Mouse (Mus musculus) urinary bladder, postnatal 36 days (tissue): ENCODE results near the gene Txndc9.

Source experiments
- DNase-seq, 2 experiments: peaks; one replicate each; pipeline ENCODE4 v3.0.0; 2022; ENCODE audit warnings: low spot score in 2 of 2, mixed read lengths in 1 of 2

Txndc9 gene

GRCm38 (mm10) chr1:37997867-37998266 is at the start of gene Txndc9, which contains the start of gene Eif5b:
Gene Txndc9 (minus strand): TSS chr1:37997893.
Gene Eif5b (plus strand): TSS chr1:37998010.
- peak; percentile 89 to 94 for DNase-seq

- DNase-seq, result no peak
These were observed 41.2 kb upstream of the Txndc9 start for GRCm38 (mm10) chr1:38038898-38039297.

- no peak for DNase-seq
These were observed 39.7 kb upstream of the Txndc9 start for GRCm38 (mm10) chr1:38037375-38037774.

- DNase-seq, result no peak
These were observed 37.8 kb upstream of the Txndc9 start for GRCm38 (mm10) chr1:38035521-38035920.

- DNase-seq, result no peak
These were observed 33.7 kb upstream of the Txndc9 start for GRCm38 (mm10) chr1:38031391-38031790.

GRCm38 (mm10) chr1:38027301-38027700 is 29.6 kb upstream of the Txndc9 start:
- no peak for DNase-seq

GRCm38 (mm10) chr1:38014551-38015203 is 17.0 kb upstream of the Txndc9 start:
- DNase-seq, result no peak

GRCm38 (mm10) chr1:38012509-38012908 is 14.8 kb upstream of the Txndc9 start:
- no peak for DNase-seq

GRCm38 (mm10) chr1:38012104-38012503 is 14.4 kb upstream of the Txndc9 start:
- no peak for DNase-seq

GRCm38 (mm10) chr1:38011647-38012046 is 14.0 kb upstream of the Txndc9 start:
- DNase-seq, result no peak

GRCm38 (mm10) chr1:38006741-38007140 is 9.0 kb upstream of the Txndc9 start:
- no peak for DNase-seq

GRCm38 (mm10) chr1:38003046-38003445 is 5.4 kb upstream of the Txndc9 start:
- DNase-seq, result no peak

- DNase-seq, result no peak
These were observed 4.3 kb upstream of the Txndc9 start for GRCm38 (mm10) chr1:38001956-38002355.

GRCm38 (mm10) chr1:38000844-38001243 is 3.2 kb upstream of the Txndc9 start:
- DNase-seq, result no peak

GRCm38 (mm10) chr1:37999552-37999951 is 1.9 kb upstream of the Txndc9 start:
- no peak for DNase-seq

GRCm38 (mm10) chr1:37998371-37999199 is 892 bp upstream of the Txndc9 start:
- no peak for DNase-seq

GRCm38 (mm10) chr1:37996877-37997484 is 712 bp downstream of the Txndc9 start:
- peak; percentile 98 for DNase-seq

- DNase-seq, result no peak
These were observed 1.5 kb downstream of the Txndc9 start for GRCm38 (mm10) chr1:37996226-37996625.

GRCm38 (mm10) chr1:37987856-37988255 is 9.8 kb downstream of the Txndc9 start:
- no peak for DNase-seq

- DNase-seq, result peak; percentile 18 to 24
These were observed 11.8 kb downstream of the Txndc9 start for GRCm38 (mm10) chr1:37985764-37986323.

- no peak for DNase-seq
These were observed 13.4 kb downstream of the Txndc9 start for GRCm38 (mm10) chr1:37984326-37984725.

- no peak for DNase-seq
These were observed 20.4 kb downstream of the Txndc9 start for GRCm38 (mm10) chr1:37977303-37977702.
